1 mouse cellular context compared by ENCODE assay signal in the genomic region with DNA sequence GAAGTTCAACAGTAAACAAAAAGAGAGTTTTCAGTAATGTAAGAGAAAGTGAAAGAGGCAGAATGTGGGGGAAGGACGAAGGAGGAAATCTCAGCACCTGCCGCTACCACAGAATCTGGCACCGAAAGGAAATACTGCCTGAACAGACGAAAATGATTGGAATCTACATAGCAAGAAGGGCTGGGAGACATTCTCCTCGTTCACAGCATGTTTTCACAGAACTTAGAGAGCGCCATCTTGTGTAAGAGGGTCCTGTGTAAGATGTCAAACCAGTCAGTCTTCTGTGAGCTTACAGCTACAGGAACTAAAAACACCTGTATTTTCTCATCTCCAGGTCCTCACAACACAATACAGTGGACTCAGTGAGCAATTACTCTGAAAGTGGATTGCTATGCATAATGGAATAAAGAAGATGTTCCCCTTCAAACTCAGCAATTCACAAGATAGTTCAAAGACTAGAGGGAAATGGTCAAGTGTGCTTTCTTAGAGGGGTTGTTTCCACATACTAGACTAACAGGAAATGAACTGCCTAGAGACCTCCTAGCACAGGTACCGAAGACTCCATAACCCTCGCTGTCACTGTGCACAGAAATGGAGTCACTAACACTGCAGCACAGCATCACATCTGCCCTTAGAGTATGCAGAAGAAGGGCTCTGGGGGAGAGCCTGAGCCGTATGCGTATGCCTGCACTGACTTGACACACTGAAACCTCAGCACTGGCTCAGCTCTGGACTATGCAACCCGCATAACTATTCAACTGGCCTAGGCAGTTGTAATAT.
TF ChIP-seq lines count a peak whose summit lies in the region.

No protein-coding gene starts in this region.

TF ChIP-seq in CH12.LX, 34 proteins besides CTCF, POLR2A, EP300 and RAD21 (continued from another document):
- TF ChIP-seq MYC (IDR thresholded peaks at IDR 0.05; ENCODE audit: low read depth, low read length) = peak; percentile 58; the same call in 1 of the 2 replicates
- TF ChIP-seq IRF4 (IDR thresholded peaks at IDR 0.05; ENCODE audit: low read depth, low read length) = 0 out of 2 replicates have a peak, but pooled peaks have one; percentile 17
- TF ChIP-seq USF2 (conservative IDR thresholded peaks at IDR 0.05; ENCODE audit: low read depth, low read length) = no peak
TF ChIP-seq in CH12.LX: peak in this region for 7.
